Mouse (Mus musculus): ENCODE measurements around the gene Slc44a4.
"Not testable (repeated sequence)": the region's sequence is repeated elsewhere in the genome, so short reads cannot be mapped to it uniquely, and the experiment has no call there.

The Slc44a4 gene

DNA sequence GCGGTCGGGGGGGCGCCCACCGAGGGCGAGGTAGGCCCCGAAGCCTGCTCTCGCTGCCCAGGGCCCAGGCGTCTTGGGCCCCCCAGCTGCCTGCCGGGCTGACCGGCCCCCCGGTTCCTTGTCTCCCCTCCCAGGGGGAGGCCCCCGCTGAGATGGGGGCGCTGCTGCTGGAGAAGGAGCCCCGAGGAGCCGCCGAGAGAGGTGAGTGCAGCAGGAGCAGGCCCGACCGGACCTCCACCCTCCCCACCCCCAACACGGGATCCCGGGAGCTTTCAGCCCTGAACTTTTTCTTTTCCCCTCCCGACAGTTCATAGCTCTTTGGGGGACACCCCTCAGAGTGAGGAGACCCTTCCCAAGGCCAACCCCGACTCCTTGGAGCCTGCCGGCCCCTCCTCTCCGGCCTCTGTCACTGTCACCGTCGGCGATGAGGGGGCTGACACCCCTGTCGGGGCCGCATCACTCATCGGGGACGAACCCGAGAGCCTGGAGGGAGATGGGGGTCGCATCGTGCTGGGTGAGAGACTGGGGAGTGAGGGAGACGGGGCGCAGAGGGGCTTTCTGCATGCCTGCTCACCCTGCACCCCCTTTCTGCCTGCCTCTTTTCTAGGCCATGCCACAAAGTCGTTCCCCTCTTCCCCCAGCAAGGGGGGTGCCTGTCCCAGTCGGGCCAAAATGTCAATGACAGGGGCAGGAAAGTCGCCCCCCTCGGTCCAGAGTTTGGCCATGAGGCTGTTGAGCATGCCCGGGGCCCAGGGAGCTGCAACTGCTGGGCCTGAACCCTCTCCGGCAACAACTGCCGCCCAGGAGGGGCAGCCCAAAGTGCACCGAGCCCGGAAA, 15.0 kb upstream of the Slc44a4 start:
- DNase-seq (ENCODE audit: low read depth, low spot score) = peak; percentile 23

DNA sequence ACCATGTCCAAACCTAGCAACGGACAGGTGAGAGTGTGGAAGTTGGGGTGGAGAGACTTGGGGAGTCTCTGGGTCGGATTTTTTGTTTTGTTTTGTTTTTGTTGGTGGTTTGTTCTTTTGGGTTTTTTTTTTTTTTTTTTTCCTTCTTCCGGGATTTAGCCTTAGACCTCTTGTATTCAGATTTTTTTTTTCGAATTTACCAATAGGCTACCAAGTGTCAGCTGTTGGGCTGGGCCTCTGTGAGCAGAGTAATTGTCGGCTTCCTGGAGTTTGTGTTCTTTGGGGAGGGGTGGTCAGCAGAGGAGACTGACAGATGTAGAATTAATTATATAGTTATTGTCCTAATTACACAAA, 14.4 kb upstream of the Slc44a4 start:
- no peak for DNase-seq (ENCODE audit: low read depth, low spot score)

- not testable (repeated sequence) for DNase-seq (ENCODE audit: low read depth, low spot score)
Measured at GRCm38 (mm10) chr17:34900826-34901225, 13.4 kb upstream of the Slc44a4 start.

DNA sequence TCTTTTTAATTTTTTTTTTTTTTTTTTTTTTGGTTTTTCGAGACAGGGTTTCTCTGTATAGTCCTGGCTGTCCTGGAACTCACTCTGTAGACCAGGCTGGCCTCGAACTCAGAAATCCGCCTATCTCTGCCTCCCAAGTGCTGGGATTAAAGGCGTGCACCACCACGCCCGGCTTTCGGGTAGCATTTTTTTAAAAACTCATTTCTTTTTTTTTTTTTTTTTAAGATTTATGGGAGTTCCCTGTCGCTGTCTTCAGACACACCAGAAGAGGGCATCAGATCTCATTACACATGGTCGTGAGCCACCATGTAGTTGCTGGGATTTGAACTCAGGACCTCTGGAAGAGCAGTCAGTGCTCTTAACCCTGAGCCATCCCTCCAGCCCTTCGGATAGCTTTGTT, 12.3 kb upstream of the Slc44a4 start:
- DNase-seq (ENCODE audit: low read depth, low spot score) = not testable (repeated sequence)

DNA sequence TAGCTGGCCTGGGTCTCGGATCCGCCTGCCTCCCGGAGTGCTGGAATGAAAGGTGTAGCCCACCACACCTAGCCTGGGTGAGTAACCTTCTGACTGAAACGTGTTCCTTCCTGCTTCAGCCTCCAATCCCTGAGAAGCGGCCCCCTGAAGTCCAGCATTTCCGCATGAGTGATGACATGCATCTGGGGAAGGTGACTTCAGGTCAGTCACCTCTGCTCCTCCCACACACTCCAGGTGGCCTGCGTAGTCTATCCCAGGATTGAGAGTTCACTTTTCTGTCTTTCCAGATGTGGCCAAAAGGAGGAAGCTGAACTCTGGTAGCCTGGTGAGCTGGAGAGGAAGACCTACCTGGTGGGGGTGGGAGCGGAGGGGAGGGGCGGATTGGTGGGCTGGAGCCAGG, 11.4 kb upstream of the Slc44a4 start:
- DNase-seq (ENCODE audit: low read depth, low spot score) = no peak

GRCm38 (mm10) chr17:34910982-34911381, 3.3 kb upstream of the Slc44a4 start:
- no peak for DNase-seq (ENCODE audit: low read depth, low spot score)

DNA sequence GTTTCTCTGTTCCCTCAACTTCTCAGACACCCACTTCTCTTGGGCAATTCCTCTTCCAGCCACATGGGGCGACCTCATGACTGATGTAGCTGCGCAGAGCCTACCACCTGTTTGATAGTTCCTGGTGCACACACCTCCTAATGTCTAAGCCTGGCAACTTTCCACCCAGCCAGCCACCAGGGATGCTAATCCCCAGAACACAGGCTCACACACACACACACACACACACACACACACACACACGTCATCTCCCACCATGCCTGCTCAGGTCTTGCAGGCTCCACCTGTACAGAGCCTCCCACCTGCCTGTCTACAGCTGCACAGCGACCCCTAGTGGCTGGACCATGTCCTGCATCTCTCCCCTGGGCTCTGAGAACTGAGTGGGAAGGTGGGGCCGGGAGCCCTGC, 2.3 kb upstream of the Slc44a4 start:
- DNase-seq (ENCODE audit: low read depth, low spot score) = peak; percentile 83

DNA sequence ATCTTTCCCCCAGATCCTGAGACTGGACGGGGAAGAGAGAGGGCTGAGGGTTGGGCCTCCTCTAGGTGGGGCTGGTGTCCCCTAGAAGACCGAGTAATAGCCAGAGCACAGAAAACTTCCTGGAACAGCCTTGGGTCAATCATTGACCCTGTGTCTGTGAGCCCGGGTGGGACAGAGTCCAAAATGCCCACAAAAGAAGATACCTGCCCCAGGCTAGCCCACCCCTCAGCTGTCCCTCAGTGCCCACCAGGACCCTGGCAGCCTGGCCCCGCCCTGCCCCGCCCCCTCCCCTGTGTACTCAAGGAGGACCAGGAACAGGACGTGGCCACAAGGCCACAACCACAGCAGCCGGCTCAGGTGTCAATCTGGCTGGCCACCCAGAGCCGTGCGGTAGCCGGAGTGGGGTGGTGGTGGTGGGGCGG, 1.2 kb downstream of the Slc44a4 start:
- DNase-seq (ENCODE audit: low read depth, low spot score) = no peak

DNA sequence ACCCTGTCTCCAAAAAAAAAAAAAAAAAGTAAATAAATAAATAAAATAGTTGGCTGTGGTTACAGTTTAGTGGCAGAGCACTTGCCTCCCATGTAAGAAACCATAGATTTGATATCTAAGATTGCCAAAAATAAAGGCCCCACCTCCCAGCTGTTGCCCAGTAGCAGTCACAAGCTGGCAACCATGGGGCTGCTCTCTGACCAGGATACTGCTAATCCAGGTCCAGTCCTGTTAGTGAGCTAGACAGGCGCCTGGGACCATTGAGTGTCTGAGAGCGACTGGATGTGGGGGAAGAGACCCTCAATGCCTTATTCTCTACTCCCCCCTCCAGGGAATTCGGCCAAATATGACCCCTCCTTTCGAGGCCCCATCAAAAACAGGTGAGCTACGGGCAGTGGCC, 2.0 kb downstream of the Slc44a4 start:
- no peak for DNase-seq (ENCODE audit: low read depth, low spot score)

- no peak for DNase-seq (ENCODE audit: low read depth, low spot score)
Measured at GRCm38 (mm10) chr17:34917188-34917587, 2.9 kb downstream of the Slc44a4 start.

DNA sequence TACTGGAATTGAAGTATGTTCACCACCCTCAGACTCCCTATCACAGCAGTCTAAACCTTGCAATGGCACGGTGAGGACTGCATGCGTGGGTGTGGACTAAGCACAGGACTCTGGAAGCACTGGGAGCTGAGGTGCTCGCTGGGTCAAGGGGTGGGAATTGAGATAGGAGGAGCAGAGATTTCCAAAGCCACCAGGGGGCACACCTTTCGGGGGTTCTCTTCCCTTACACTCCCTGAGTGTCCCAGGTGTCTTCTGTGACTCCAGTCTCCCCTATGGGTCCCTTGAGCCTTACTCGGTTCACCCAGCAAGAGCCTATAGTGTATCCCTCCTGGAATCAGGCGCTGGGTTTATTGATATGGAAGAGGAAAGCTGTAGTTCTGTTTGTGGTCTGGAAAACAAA, 8.7 kb downstream of the Slc44a4 start:
- DNase-seq (ENCODE audit: low read depth, low spot score) = no peak

- DNase-seq (ENCODE audit: low read depth, low spot score) = no peak
Measured at GRCm38 (mm10) chr17:34924258-34924657, 10.0 kb downstream of the Slc44a4 start.

DNA sequence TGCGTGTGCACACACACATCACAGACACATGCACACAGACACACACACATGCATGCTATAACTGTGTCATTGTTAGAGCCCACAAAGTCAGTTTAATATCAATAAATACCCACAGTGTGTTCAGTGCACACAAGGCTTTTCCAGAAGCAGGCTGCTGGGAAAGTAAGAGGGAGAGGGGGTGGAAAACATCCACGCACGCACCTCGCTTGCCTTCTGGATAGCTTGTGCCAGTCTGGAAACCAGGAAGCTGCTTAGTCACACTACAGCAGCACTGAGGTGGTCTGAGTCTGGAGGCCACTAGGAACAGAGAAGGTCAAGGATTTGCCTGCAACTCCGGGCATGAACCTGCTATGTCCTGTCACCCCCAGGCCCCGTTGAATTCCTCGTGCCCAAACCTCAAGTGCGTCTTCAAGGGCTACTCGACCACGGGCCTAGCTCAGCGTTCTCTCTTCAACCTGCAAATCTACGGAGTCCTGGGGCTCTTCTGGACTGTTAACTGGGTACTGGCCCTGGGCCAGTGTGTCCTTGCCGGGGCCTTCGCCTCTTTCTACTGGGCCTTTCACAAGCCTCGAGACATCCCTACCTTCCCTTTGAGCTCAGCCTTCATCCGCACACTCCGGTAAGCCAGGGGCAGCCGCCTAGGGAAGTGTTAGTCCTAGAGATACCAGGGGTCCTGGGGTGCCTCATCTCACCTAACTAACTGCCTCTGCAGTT, 13.2 kb downstream of the Slc44a4 start:
- DNase-seq (ENCODE audit: low read depth, low spot score) = peak; percentile 64

- no peak for DNase-seq (ENCODE audit: low read depth, low spot score)
Measured at GRCm38 (mm10) chr17:34928841-34929240, 14.6 kb downstream of the Slc44a4 start.

DNA sequence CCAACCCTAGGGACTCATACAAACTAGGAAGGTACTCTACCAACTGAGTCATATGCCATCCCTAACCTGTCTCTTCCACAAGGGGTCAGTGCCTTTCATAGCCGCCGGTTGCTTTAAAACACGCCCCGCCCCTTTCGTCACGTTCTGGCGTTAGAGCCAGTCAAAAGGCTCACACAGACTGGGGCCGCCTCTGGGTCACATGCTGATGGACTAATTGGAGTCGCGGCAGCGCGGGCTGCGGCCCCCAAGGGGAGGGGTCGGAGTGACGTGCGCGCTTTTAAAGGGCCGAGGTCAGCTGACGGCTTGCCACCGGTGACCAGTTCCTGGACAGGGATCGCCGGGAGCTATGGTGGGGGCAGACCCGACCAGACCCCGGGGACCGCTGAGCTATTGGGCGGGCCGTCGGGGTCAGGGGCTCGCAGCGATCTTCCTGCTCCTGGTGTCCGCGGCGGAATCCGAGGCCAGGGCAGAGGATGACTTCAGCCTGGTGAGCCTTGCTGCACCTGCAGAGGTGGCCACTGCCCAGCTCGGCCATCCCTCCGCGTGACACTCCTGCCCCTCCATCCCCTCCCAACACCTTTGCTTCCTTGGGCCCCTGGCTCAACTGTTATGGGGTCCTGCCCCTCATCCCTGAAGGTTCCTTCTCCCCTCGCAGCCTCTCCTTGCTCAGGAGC, 16.9 kb downstream of the Slc44a4 start, which contains the start of gene Neu1:
Gene Neu1, plus strand, starts transcription at position 193 of the 674 bp plus-strand sequence.
- peak; percentile 99 for DNase-seq (ENCODE audit: low read depth, low spot score)

GRCm38 (mm10) chr17:34931735-34932098, 17.5 kb downstream of the Slc44a4 start:
- DNase-seq (ENCODE audit: low read depth, low spot score) = peak; percentile 75

GRCm38 (mm10) chr17:34932287-34932686, 18.0 kb downstream of the Slc44a4 start:
- no peak for DNase-seq (ENCODE audit: low read depth, low spot score)

- peak; percentile 32 for DNase-seq (ENCODE audit: low read depth, low spot score)
Measured at GRCm38 (mm10) chr17:34934031-34934430, 19.8 kb downstream of the Slc44a4 start.

- DNase-seq (ENCODE audit: low read depth, low spot score) = no peak
Measured at GRCm38 (mm10) chr17:34934830-34935229, 20.6 kb downstream of the Slc44a4 start.

DNA sequence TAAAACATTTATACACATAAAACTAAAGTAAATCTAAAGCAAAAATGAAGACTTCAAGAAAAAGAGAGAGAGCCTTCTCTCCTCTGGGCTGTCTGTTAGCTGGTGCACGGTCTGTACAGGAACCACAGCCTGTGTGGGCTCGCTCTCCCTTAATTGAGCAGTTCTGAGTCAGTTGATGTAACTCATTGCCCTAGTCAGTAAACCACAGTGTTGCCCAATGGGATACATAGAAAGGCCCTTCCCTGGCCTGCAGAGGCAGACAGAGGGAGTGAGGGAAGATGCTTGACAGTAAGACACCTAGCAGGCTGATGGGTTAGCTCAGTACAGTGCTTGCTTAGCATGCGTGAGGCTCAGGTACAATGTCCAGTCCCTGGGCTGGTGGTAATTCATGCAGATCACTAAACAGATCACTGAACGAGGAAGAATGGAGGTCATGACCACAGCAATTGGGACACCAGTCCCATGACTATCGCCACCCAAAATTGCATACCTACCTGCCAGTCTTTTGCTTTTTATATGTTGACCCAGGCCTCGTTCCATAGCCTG, 23.8 kb downstream of the Slc44a4 start:
- no peak for DNase-seq (ENCODE audit: low read depth, low spot score)

- no peak for DNase-seq (ENCODE audit: low read depth, low spot score)
Measured at GRCm38 (mm10) chr17:34941344-34942041, 27.2 kb downstream of the Slc44a4 start.
